Mouse (Mus musculus) adrenal gland, adult 2 months (tissue): ENCODE measurements around the gene Zswim8. TPM values are rescaled to one million over a fixed set of nuclear protein-coding genes. Genes with fewer than 3 reads are reported as not detected.

Source experiments
- DNase-seq: peaks from one replicate; pipeline ENCODE4 v3.0.0; 2021
- long read RNA-seq: library from polyadenylated mRNA; stranded (forward); transcript quantifications from one replicate; pipeline ENCODE4 v2.0.0, GENCODE M21; 2021
- polyA plus RNA-seq: library from polyadenylated mRNA; depleted of rRNA; stranded (reverse); fragments of >200 nt; gene quantifications from 2 replicates; pipeline ENCODE4 v1.2.3, GENCODE M21; 2012; rRNA removed
- total RNA-seq, 2 experiments: library from RNA; stranded (reverse); gene quantifications; 2 replicates each; pipeline ENCODE4 v1.2.3; 2021

The Zswim8 gene
- total RNA-seq (100 to 1,000 TPM in 1 of 2 experiments, 10 to 100 TPM in 1; 95.8 to 128 TPM), polyA plus RNA-seq (279 and 287 TPM in 2 replicates)
- long read RNA-seq, partial matches to known transcripts = 7 of 9 reads
- long read RNA-seq, other reads (novel, unspliced or antisense) = 2 of 9 reads

- peak; percentile 95 for DNase-seq
Measured at GRCm38 (mm10) chr14:20707201-20708190, at the start of gene Zswim8. TSS of gene Zswim8 (plus strand) at chr14:20707552.

DNA sequence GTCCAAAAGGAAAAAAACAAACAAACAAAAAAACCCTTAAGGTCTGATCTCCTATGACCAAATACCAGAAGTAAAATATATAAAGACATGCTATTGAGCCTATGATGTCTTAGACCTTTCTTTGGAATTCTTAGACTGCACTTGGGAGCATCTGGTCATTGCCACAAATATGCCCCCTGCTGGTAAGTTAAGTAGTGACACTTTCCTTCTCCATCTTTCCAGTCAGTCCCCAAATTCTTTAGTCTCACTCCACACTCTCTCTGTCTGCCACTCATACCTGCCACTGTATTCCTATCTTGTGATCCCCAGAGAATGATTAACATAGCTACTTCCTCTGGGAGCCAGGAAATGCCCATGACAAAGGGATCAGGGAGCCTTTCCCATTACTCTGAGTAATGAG is 49.0 kb upstream of the Zswim8 start:
- peak; percentile 28 for DNase-seq

DNA sequence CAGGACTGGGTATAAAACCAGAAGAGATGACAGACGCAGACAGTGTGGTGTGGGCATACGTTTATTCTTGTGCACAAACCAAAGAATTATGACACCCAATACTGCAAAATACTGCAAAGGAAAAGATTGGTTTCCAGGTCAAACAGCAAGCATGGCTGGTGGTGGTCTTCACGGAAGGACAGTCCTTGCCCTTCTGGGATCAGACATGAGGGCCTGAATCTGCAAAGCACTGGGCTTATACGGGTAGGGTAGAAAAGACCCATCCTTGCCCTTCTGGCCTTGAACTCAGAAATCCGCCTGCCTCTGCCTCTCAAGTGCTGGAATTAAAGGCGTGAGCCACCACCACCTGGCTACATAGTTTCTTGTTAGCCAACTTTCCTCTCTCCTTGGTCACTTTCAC is 48.5 kb upstream of the Zswim8 start:
- no peak for DNase-seq

DNA sequence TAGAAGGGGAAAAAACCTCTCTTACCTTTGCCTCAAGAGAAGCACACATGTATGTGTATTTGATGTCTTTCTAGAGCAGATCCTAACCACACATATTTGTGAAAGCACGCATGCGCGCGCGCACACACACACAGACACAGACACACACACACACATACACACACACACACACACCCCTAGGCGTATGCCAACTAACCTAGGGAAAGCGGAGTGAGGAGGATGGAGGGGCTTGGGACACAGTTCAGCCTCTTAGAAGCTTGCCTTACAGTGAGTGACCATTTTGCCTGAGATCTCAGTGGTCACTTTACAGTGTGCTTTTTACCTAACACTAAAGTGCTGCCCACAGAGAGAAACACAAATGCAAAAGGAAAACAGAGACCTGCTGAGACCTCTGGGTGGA is 47.7 kb upstream of the Zswim8 start:
- no peak for DNase-seq

DNA sequence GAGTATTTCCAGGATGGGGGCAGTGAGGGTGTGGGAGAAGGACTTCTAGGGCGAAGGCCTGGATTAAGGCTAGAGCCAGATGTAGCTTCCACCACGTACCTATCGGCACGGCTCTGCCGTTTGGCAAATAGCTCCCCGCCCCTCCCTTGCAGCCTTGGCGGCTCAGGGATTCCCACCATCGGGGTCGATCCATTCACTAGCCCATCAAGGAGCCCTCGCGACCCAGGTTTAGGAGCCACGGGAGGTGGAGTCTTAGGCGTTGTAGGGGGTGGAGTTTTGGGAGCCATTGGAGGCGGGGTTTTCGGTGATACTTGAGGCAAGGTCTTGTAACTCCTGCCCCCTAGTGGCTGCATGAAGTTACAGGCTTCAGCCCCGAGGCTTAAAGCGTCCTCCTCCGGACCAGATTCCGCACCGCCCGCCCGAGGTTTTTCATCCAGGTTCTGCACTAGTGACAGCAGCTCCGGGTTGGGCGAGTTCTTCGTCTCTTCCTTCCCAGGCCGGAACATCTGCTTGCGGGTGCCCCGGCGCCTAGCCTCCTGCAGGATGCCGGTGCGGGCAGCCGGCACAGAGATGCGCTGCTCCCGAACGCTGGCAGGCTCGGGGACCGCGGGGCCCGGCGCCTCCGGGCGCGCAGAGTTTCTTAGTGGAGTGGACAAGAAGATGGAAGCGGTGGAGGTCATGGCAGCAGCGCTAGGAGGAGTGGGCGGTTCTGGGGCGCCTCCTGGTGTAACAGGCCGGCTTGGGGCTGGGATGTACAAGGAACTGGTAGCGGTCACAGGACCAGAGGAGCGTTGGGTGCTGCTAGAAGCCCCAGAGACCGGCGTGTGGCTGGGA is 46.3 kb upstream of the Zswim8 start:
- peak; percentile 95 for DNase-seq

DNA sequence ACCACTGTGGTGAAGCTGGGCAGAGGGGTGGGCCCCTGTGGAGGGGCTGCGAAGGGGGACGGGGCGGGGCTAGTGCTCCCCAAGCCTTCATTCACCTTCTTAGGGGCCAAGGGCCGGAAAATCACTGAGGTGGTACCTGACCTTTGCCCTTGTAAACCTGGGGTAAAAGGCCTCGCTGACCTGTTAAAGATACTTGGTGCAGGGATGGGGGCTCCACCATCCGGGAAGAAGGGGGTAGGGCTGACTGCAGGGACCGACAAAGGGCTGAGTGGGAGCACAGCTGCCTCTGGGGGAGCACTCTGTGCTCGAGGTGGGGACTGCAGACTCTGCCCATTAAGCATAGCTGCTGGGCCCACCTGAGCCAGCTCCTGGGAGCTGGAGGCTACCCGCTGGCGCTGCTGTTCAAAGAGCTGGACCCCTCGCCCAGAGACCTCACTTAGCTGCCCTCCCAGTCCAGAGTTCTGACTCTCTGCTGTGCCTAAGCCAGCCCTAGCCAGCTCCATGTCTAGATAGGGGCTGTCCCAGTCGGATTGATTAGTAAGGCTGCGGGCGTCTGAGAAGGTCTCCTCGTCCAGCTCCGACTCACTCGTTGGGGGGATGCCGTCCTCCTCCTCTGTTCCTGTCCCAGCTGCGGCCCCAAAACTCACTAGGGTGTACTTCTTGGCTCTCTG is 45.6 kb upstream of the Zswim8 start:
- DNase-seq = no peak

DNA sequence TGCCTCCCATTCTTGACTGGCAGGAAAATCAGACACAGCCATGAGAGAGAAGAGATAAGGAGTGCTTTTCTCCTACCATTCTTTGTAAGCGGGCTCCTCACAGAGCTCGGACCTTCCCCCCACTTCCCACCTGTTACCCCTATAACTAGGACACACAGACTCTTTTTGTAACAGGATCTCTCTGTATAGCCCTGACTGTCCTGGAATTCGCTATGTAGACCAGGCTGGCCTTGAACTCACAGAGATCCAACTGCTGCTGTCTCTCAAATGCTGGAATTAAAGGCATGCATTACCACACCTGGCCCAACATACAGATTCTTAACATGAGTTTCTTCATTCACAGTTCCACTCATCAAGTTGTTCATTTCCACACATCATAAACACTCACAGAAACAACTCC is 44.6 kb upstream of the Zswim8 start:
- DNase-seq = no peak

GRCm38 (mm10) chr14:20663601-20664000 is 43.8 kb upstream of the Zswim8 start:
- no peak for DNase-seq

DNA sequence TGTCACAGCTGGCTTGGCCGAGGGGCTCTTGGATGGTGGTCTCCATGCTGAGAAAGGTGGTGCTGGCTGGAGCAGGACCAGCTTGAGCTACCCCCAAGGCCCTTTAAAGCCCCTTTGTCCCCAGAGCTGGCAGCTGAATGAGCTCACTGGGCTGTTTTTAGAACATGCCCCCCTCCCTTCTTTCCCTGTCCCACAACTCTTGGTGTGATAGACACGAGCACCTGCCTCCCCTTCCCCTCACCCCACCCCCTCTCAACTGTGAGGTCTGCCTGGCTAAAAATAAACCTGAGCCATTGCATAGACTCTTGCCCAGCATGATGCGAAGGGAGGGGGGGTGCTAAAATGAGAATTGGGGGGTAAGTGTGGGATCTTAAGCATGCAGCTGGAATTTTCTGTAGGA is 42.9 kb upstream of the Zswim8 start:
- no peak for DNase-seq

DNA sequence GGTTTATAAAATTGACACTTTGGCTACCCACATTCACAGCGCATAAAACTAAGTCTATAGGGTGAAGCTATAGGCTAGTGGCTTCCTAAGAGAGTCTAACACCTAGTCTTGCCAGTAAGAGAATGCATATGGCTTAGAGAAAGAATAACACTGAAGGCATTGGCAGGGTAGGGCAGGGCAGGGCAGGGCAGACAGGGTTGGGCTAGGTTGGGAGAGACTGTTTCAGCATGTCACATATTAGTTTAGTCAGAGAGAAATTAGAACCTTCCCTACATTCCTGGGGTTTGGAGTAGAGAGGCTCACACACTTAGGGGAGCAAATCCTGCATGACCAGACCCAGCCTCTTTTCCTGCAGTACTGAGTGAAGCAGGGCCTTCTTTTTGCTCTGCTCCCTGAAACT is 39.9 kb upstream of the Zswim8 start:
- no peak for DNase-seq

DNA sequence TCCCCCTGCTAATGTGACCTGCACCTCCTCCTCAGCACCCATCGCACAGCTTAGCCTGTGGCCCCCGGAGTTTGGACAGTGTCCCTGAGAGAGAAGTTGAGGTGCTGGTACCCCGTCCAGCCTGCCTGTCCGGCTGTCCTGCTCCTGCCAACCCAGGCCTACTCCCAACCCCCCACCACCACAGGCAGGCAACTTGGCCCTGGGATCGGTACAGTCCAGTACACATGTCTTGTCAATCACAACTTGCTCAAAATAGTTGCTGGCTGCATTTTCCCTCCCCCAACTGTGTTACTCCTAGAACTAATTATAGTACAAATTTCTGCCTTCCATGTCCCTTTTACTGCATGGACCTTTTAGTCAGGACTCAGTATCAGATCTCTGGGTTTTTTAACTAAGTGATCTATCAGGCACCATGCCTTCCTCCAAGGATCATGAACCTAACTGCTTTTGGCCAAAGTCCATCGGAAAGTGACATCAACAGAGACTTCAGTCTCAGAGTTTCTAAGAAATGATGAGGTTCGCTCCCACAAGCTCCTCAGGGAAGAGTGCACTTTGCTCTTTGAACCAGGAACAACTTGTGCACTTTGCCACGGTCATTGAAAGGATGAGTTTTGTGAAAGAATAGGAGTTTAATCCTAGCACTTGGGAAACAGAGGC is 39.1 kb upstream of the Zswim8 start, which contains the start of gene Synpo2l:
Gene Synpo2l, minus strand, starts transcription at position 201 of the 657 bp plus-strand sequence.
- DNase-seq = no peak

DNA sequence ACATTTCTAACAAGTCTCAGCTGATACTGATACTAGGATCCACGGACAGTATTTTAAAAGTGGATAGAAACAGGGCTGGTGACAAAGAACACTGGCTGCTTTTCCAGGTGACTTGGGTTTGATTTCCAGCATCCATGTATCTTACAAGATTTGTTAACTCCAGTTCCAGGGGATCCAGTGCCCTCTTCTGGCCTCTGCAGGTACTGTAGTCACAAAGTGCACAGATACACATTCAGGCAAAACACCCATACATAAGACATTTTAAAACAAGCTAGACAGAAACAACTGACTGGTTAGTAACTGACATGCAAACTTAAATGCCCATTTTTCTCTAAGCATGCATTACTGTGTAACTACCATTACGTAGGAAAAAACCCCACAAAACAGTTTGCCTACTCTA is 34.4 kb upstream of the Zswim8 start:
- no peak for DNase-seq

GRCm38 (mm10) chr14:20673735-20674063 is 33.7 kb upstream of the Zswim8 start:
- no peak for DNase-seq

GRCm38 (mm10) chr14:20674064-20674833 is 33.1 kb upstream of the Zswim8 start, which contains the start of gene Sec24c:
TSS of gene Sec24c (plus strand) at chr14:20674308.
- peak; percentile 97 for DNase-seq

- DNase-seq = no peak
Measured at GRCm38 (mm10) chr14:20677906-20678305, 29.4 kb upstream of the Zswim8 start.

DNA sequence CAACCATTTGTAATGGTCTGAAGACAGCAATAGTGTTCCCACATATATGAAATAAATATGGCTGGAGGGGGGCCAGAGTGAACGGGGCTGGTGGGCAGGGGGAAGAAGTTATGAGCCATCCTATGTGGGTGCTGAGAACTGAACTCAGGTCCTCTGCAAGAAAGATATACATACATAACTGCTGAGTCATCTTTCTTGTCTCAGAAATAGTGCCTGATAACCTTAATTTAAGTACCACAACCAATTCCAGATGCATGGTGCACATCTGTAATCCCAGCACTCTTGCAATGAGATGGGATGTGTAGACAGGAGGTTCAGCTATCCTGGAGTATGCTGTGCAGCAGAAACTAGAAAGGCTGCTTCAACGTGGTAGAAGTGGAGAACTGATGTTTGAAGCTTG is 25.6 kb upstream of the Zswim8 start:
- no peak for DNase-seq

DNA sequence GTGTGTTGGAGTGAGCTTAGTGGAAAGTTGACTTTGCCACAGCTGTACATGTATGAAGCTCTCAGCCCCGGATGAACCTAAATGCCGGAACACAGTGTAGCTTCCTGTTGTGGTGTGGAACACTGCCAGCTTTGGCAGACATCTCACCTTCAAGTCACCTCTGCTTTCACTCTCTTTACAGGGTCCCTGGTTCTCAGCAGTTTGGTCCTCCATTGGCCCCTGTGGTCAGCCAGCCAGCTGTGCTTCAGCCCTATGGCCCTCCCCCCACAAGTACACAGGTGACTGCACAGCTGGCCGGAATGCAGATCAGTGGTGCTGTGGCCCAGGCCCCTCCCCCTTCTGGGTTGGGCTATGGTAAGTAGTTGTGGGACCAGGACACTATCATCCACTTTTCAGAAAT is 24.9 kb upstream of the Zswim8 start:
- no peak for DNase-seq

DNA sequence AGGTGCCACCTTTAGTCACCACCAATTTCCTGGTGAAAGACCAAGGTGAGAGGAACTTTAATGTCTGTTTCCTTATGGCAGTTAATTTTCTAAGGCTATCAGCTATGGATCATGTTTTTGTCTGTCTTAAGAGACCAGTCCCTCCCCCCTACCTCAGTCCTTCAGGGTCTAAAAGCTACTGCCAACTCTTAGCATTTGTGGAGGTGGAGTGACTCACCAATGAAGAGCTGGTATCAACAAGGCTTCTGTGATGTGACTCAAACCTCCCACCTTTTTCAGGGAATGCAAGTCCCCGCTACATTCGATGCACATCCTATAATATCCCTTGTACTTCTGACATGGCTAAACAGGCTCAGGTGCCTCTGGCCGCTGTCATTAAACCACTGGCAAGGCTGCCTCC is 20.8 kb upstream of the Zswim8 start:
- no peak for DNase-seq

- no peak for DNase-seq
Measured at GRCm38 (mm10) chr14:20689009-20689408, 18.3 kb upstream of the Zswim8 start.

- DNase-seq = no peak
Measured at GRCm38 (mm10) chr14:20691772-20692171, 15.6 kb upstream of the Zswim8 start.
